Mouse (Mus musculus): Measurements from ENCODE around the gene Casp14.

Casp14 gene

DNA sequence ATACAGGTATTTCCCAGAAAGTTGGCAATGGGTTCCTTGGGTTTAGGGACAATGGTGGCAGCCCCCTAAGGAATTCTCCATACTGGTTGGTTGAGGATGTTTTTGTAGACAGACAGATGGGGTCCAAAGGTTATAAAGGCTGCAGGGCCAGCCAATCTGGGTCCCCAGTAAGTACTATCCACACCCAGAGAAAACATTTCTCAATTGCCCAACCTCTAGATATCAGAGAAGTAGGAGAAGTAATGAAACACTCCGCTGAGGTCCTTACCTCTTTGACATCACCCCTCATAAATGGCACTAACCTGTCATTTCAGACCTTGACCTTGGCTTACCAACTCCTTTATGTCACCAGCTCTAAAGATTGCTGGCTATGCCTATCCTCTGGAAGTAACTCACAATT is 53.5 kb downstream of the Casp14 start:
- DNase-seq, result no peak

Data from embryo, embryonic 11 days (tissue).